Mouse (Mus musculus) layer of hippocampus, postnatal 14 days (tissue): ENCODE measurements at regions not wholly inside any gene's neighbourhood (a gene's known extent, or its start where the extent isn't known, plus 50 kb on each side); places are given as distances from the start of the nearest gene placed in this dataset.
"Not testable (repeated sequence)": the region's sequence is repeated elsewhere in the genome, so short reads cannot be mapped to it uniquely, and the experiment has no call there.

ENCODE experiments used
- DNase-seq, 2 experiments: peaks; one replicate each; pipeline ENCODE4 v3.0.0; 2021 to 2022; ENCODE audit warnings: low spot score in 2 of 2, mixed read lengths in 1 of 2

- DNase-seq, result peak in 1 of 2 experiments; percentile 1
Observed at GRCm38 (mm10) chr9:91004214-91004613, 358.0 kb upstream of the Zic4 start.

- DNase-seq, result no peak
Observed at GRCm38 (mm10) chr9:91040546-91040945, 321.7 kb upstream of the Zic4 start.

- DNase-seq, result no peak
Observed at GRCm38 (mm10) chr9:91048569-91048968, 313.6 kb upstream of the Zic4 start.

- DNase-seq, result no peak
Observed at GRCm38 (mm10) chr9:91053065-91053793, 309.0 kb upstream of the Zic4 start.

GRCm38 (mm10) chr9:91059460-91059859 lies 302.8 kb upstream of the Zic4 start:
- DNase-seq, result no peak

GRCm38 (mm10) chr9:91069496-91069895 lies 292.7 kb upstream of the Zic4 start:
- no peak for DNase-seq

- no peak for DNase-seq
Observed at GRCm38 (mm10) chr9:91073366-91074174, 288.6 kb upstream of the Zic4 start.

- no peak for DNase-seq
Observed at GRCm38 (mm10) chr9:91074175-91074480, 288.1 kb upstream of the Zic4 start.

GRCm38 (mm10) chr9:91077490-91077889 lies 284.7 kb upstream of the Zic4 start:
- DNase-seq, result no peak

- no peak for DNase-seq
Observed at GRCm38 (mm10) chr9:91083791-91084190, 278.4 kb upstream of the Zic4 start.

- DNase-seq, result no peak
Observed at GRCm38 (mm10) chr9:91085923-91086322, 276.3 kb upstream of the Zic4 start.

GRCm38 (mm10) chr9:91089348-91089747 lies 272.9 kb upstream of the Zic4 start:
- DNase-seq, result no peak

- DNase-seq, result no peak
Observed at GRCm38 (mm10) chr9:91091421-91092050, 270.7 kb upstream of the Zic4 start.

- DNase-seq, result no peak
Observed at GRCm38 (mm10) chr9:91101614-91102407, 260.4 kb upstream of the Zic4 start.

GRCm38 (mm10) chr9:91122441-91123035 lies 239.7 kb upstream of the Zic4 start:
- peak in 1 of 2 experiments; percentile 38 for DNase-seq

- DNase-seq, result no peak
Observed at GRCm38 (mm10) chr9:91123208-91123607, 239.0 kb upstream of the Zic4 start.

- no peak for DNase-seq
Observed at GRCm38 (mm10) chr9:91126630-91127245, 235.5 kb upstream of the Zic4 start.

GRCm38 (mm10) chr9:91128491-91128890 lies 233.7 kb upstream of the Zic4 start:
- not testable (repeated sequence) for DNase-seq

GRCm38 (mm10) chr9:91130111-91130720 lies 232.0 kb upstream of the Zic4 start:
- no peak for DNase-seq
